Mouse (Mus musculus): ENCODE data around the gene Gm45711. TPM values are rescaled to one million over a fixed set of nuclear protein-coding genes. Genes with fewer than 3 reads are reported as not detected.

Gene Gm45711
- not detected in 4 replicates for total RNA-seq (2023)

DNA sequence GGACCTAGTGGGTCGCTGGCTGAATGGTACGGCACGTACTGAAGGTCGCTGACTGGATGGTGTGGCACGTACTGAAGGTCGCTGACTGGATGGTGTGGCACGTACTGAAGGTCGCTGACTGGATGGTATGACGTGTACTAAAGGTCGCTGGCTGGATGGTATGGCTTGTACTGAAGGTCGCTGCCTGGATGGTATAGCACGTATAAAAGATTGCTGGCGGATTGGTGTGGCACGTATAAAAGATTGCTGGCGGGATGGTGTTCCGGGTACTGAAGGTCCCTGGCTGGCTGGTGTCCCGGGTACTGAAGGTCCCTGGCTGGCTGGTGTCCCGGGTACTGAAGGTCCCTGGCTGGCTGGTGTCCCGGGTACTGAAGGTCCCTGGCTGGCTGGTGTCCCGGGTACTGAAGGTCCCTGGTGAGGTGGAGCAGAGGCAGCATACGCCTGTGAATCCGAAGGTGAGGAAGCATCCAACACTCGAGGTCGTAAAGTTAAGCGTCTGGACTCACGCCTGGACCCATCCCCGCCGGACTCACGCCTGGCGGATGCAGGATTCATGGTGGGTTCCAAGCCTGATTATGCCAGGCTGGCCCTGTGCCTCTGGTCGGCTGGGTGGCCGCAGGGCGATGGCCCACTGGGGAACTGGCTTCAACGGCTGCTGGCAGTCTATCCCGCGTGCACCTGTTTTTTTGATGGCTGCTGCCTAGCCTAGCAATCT, at the start of gene Gm45711, which contains the start of gene Cmtm1:
TSS of gene Gm45711 (minus strand) at position 641 of the 715 bp plus-strand sequence.
TSS of gene Cmtm1 (minus strand) at position 705 of the 715 bp plus-strand sequence.

DNA sequence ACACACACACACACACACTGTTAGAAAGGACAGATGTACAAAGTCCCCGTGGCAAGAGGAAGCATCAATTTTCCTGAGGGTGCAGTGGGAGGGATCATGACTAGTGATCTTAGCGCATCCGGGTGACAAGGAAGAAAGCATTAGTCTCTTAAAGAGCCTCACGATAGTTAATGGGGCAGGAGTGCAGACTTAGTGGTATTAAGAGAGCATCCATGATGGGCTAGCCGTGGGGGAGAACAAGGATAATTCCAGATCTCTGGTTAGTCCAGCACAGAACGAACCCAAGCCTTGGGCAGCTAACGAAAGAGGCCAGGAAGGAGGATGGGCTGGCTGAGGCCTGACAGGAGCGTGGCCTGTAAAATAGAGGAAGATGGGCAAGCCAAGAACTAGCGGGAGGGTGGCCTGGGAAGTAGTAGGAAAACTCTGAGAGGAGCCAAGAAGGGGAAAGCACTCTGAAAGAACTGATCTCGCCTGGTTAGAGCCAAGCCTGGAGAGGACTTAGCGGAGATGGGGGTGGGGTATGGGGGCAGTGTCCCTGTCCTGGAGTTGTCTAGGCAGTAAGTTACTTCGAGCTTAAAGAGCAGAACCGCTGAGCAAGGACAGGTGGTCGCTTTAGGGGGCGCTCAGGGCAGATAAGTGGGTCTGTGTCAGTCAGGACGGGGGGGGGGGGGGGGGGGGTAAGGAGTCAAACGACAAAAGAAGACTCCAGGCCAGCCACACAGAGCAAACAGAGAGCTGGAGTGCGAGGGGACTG, 29.5 kb upstream of the Gm45711 start, which contains the start of gene Cmtm3:
TSS of gene Cmtm3 (plus strand) at position 182 of the 754 bp plus-strand sequence.

GRCm38 (mm10) chr8:104321930-104322329, 12.0 kb upstream of the Gm45711 start, which contains the start of gene Cmtm2b:
TSS of gene Cmtm2b (plus strand) at chr8:104322230.

GRCm38 (mm10) chr8:104321267-104321666, 11.4 kb upstream of the Gm45711 start, which contains the start of gene Gm11020:
TSS of gene Gm11020 (plus strand) at chr8:104321567.

DNA sequence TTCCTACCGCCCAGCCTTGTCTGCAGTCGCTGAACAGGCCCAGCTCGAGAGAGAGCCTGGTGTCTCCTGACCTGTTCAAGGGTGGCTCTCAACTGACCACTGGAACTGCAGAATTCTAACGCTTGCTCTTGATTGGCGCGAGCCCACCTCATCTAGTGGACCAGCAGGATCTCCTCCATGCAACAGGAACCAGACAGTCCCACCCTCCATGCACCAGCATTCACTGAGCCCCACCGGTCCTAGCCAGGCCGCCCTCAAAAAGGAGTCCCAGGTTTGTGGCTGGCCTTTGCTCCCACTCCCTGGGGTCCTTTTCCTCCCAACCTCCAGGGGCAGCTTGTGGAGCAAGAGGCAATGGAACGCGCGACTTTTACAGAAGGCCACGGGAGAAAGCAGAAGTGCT, 16.8 kb downstream of the Gm45711 start, which contains the start of gene Cmtm2a:
TSS of gene Cmtm2a (minus strand) at position 101 of the 400 bp plus-strand sequence.

GRCm38 (mm10) chr8:104250439-104251367, 59.2 kb downstream of the Gm45711 start, which contains the start of gene Cklf:
TSS of gene Cklf (plus strand) at chr8:104250861.

DNA sequence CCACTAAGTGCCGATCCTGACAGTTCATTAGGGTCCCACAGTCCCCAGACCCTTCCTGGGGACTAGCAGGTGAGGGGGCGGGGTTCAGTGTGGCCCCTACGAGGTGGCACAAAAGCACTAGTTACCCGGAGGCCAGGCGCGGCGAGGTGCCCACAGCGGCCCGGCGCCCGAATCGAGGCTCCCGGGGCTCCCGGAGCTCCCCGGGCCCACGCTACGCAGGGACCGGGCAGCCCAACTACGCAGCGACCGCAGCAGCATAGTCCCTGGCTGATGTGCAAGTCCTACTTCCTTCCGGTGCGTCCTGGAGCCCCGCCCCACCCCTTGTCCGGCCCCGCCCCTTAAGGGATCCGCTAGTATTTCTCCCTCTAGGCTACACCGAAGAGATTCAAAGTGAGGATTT, 61.6 kb downstream of the Gm45711 start, which contains the start of gene Tk2:
TSS of gene Tk2 (minus strand) at position 283 of the 400 bp plus-strand sequence.

Other genes starting within 250 kb of the Gm45711 start
- 0.66 to 1.3 TPM (median 0.96 TPM) in 4 replicates for gene Cdh5, start 208.5 kb downstream of the Gm45711 start, total RNA-seq (2023)
- 0.18 TPM in 1 of 4 replicates, not detected in the others for gene Bean1, start 139.6 kb downstream of the Gm45711 start, total RNA-seq (2023)
- 101 to 119 TPM (median 103 TPM) in 4 replicates for gene Tk2, start 61.5 kb downstream of the Gm45711 start, total RNA-seq (2023)
- gene Cklf, start 59.2 kb downstream of the Gm45711 start, total RNA-seq (2023): 63.3 to 74.0 TPM (median 72.5 TPM) in 4 replicates
- not detected in 4 replicates for gene Cmtm2a, start 16.9 kb downstream of the Gm45711 start, total RNA-seq (2023)
- not detected in 4 replicates for gene Cmtm1, start 64 bp upstream of the Gm45711 start, total RNA-seq (2023)
- gene Gm11020, start 11.5 kb upstream of the Gm45711 start, total RNA-seq (2023): not detected in 4 replicates
- gene Cmtm2b, start 12.1 kb upstream of the Gm45711 start, total RNA-seq (2023): not detected in 4 replicates
- gene Cmtm3, start 29.3 kb upstream of the Gm45711 start, total RNA-seq (2023): 13.0 to 18.3 TPM (median 15.5 TPM) in 4 replicates
- 0.77 to 0.94 TPM (median 0.84 TPM) in 4 replicates for gene Cmtm4, start 85.7 kb upstream of the Gm45711 start, total RNA-seq (2023)
- 63.0 to 107 TPM (median 77.6 TPM) in 4 replicates for gene Dync1li2, start 133.0 kb upstream of the Gm45711 start, total RNA-seq (2023)
- gene Terb1, start 199.8 kb upstream of the Gm45711 start, total RNA-seq (2023): 3.6 to 4.5 TPM (median 3.7 TPM) in 4 replicates
- gene Nae1, start 224.6 kb upstream of the Gm45711 start, total RNA-seq (2023): 40.8 to 47.9 TPM (median 44.3 TPM) in 4 replicates
- 0.64 to 2.0 TPM (median 1.8 TPM) in 4 replicates for gene Car7, start 224.6 kb upstream of the Gm45711 start, total RNA-seq (2023)